Mouse (Mus musculus): ENCODE data around the gene Camk2d. TPM values are rescaled to one million over a fixed set of nuclear protein-coding genes. Genes with fewer than 3 reads are reported as not detected.
A peak's percentile ranks its signal among the peaks of the same experiment; 100 is the strongest.

Gene Camk2d
- polyA plus RNA-seq, 1 experiment from 2014 or later, result 29.9 TPM

DNA sequence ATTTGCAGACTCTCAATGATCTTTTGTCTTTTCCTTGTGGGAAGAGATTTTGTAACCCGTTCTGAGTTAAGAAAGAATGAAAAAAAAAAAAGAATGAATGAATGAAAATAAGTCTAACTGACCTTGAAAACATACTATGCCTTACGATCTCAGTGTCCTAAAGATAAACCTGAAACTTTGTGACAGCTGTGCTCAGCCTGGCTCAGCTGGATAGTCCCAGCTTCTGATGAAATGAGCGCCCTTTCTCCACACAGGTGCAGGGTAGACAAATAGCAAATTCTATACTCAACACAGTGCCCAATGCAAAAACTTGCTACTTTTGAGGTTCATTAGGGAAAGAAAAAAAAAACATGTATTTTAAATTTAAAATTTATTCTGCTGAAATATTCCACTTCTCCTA is 213.8 kb downstream of the Camk2d start:
- Histone ChIP-seq H3K27me3 (no peaks in the 10 kb centered on the region), H3K9me3 (no peaks in the 10 kb centered on the region), H3K9ac (replicated peaks) (no peak overlapping the region), H3K4me1 (no peaks in the 10 kb centered on the region), H3K4me3 (no peak overlapping the region), H3K4me2 (replicated peaks) (no peak overlapping the region), H3K36me3 (no peaks in the 10 kb centered on the region), H3K27ac (replicated peaks) (no peak overlapping the region)
- 64% methylated on average over 3 of the region's 3 CpGs for WGBS
- ATAC-seq (replicated peaks), result no peak

DNA sequence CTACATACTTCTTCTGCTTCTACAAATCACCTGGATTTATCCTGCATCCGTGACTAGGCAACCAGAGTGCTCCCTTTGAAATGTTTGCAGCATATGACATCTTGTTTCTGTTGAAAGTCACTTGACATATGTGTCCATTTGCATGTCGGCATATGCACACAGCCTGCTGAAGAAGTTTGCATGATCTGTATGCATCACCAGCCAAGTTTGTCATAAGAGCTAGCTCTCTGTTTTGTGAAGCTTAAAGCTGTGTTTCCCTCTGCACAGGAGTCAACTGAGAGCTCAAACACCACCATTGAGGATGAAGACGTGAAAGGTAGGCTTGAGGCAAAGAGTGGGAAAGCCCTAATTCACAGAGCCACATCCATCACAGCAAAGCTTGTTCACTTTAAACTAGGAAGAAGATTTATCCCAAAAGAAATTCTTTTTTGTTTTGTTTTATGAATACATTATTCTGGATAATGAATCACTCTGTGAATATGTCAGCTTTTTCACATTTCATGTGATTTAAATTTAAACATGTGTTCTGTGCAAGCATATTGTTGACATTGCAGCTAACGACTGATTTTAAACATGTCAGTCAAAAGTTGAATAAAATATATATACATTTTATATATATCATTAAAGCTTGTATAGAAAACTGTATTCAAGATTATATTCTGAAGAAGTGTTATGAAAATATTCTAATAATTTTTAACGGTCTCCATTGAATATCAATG is 214.4 kb downstream of the Camk2d start:
- H3K36me3 ChIP-seq, result no peaks in the 10 kb centered on the region
- no peak overlapping the region for H3K4me2 ChIP-seq (replicated peaks)
- H3K27ac ChIP-seq (replicated peaks), result no peak overlapping the region
- H3K4me1 ChIP-seq, result no peaks in the 10 kb centered on the region
- no peak overlapping the region for H3K4me3 ChIP-seq
- WGBS, result 72% methylated on average over 5 of the region's 5 CpGs
- H3K9ac ChIP-seq (replicated peaks), result no peak overlapping the region
- no peaks in the 10 kb centered on the region for H3K9me3 ChIP-seq
- H3K27me3 ChIP-seq, result no peaks in the 10 kb centered on the region
- peak; percentile 87 for ATAC-seq (replicated peaks)

DNA sequence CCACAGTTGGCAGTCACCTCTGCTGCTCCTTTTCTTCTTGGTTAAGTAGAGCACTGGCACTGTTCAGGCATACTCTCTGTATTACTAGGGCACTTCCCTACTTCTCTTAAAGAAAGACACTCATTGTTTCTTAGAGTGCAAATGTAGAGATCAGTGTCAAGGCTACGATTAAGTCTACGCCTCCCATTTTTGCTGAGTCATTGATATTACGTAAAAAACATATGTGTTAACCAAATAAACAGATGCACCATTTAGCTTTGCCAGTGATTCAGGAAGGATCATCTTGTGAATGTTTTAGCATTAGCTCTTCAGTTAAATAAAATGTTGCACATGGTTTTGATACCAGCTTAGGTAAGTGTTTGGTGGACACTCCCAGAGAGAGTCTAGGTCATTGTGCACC is 215.5 kb downstream of the Camk2d start:
- 82% methylated on average over 3 of the region's 3 CpGs for WGBS
- no peak for ATAC-seq (replicated peaks)
- H3K9ac ChIP-seq (replicated peaks), result no peak overlapping the region
- H3K36me3 ChIP-seq, result no peaks in the 10 kb centered on the region
- no peak overlapping the region for H3K4me3 ChIP-seq
- H3K4me2 ChIP-seq (replicated peaks), result no peak overlapping the region
- H3K4me1 ChIP-seq, result no peaks in the 10 kb centered on the region
- H3K27ac ChIP-seq (replicated peaks), result no peak overlapping the region
- H3K27me3 ChIP-seq, result no peaks in the 10 kb centered on the region
- no peaks in the 10 kb centered on the region for H3K9me3 ChIP-seq

DNA sequence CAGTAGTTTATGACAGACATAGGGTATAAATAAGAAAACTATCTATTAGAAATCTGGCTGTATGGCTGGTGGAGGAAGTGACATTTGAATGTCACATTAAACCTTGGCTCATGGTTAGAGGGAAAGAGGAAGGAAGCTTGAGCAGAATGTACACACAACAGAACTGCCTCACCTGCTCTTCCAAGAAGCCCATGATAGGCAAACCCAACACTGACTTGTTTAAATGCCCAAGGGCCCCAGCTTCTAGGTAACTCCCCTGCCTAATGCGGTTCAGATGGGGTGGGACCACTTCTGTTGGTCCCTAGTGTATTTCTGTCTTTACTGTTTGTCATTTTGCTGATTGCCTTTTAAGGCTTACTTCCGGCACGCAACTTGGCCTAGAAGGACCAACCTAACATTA is 226.3 kb downstream of the Camk2d start:
- no peaks in the 10 kb centered on the region for H3K27me3 ChIP-seq
- no peaks in the 10 kb centered on the region for H3K36me3 ChIP-seq
- H3K4me2 ChIP-seq (replicated peaks), result no peak overlapping the region
- WGBS, result 96% methylated on average over 3 of the region's 3 CpGs
- H3K9ac ChIP-seq (replicated peaks), result no peak overlapping the region
- no peaks in the 10 kb centered on the region for H3K9me3 ChIP-seq
- H3K27ac ChIP-seq (replicated peaks), result no peak overlapping the region
- no peaks in the 10 kb centered on the region for H3K4me1 ChIP-seq
- no peak for ATAC-seq (replicated peaks)
- no peak overlapping the region for H3K4me3 ChIP-seq

DNA sequence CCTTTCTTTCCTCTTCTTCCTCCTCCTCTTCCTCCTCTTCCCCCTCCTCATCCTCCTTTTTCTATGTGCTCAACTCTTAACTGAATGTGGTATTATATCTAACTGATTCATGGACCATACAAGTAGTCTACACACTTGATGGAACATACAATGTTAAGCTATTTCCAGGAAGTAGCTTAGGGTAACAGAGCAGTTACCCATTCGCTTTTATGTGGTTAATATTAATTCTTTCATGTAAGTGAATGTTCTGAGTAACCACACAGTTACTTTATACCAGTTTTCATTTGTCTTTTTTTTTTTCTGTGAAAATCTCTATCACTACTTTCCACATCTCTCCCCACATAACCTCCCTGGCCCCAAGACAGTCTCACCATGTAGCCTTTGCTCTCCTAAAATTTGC is 228.8 kb downstream of the Camk2d start:
- 91% methylated on average over 1 of the region's 1 CpGs for WGBS
- no peaks in the 10 kb centered on the region for H3K4me1 ChIP-seq

DNA sequence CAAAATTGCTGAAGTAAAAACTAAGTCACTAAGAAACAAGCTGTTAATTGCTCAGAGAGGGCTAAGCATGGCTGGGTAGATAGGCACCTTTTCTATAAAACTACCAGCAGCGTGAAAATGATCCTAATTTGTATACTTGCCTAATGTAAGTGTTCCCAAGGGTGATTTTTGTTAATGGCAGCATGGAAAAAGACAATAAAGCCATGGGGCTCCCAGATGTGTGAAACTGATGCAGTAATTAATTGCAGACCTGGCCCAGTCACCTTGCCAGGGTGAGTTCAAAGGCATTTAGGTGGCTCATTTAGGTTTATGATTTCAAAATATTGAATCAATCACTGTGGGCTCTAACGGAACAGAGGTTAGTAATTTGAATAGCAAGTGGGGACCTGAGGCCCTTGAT is 230.1 kb downstream of the Camk2d start:
- Histone ChIP-seq H3K4me3 (no peak overlapping the region), H3K27ac (replicated peaks) (no peak overlapping the region), H3K9ac (replicated peaks) (no peak overlapping the region), H3K36me3 (no peaks in the 10 kb centered on the region), H3K4me1 (no peaks in the 10 kb centered on the region), H3K9me3 (no peaks in the 10 kb centered on the region), H3K4me2 (replicated peaks) (no peak overlapping the region), H3K27me3 (no peaks in the 10 kb centered on the region)
- ATAC-seq (replicated peaks), result no peak
- WGBS, result 34% methylated on average over 2 of the region's 2 CpGs

More for the DNA sequence above, 228.8 kb downstream of the Camk2d start:
- no peak overlapping the region for H3K9ac ChIP-seq (replicated peaks)
- no peaks in the 10 kb centered on the region for H3K9me3 ChIP-seq
- H3K27ac ChIP-seq (replicated peaks), result no peak overlapping the region
- H3K27me3 ChIP-seq, result no peaks in the 10 kb centered on the region
- ATAC-seq (replicated peaks), result no peak
- H3K4me3 ChIP-seq, result no peak overlapping the region
- no peaks in the 10 kb centered on the region for H3K36me3 ChIP-seq
- no peak overlapping the region for H3K4me2 ChIP-seq (replicated peaks)

DNA sequence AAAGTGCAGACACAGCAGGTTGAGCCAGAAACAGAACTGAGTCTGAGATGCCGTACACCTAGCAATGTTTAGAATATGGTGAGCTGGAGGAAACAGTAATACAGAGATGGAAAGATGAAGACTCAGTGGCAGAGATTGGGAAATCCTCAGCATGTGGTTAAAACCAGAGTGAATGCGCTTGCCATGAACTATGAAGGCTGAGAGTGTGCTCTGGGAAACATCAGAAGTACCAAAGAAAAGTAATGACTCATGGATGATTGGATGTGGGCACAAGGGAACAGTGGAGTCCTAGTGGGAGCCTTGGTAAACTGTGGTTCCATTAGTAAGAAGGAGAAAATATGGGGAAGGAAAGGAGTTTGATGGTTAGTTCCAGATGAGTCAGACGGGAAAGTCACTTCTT is 231.8 kb downstream of the Camk2d start:
- whole genome bisulfite sequencing, result 90% methylated on average over 3 of the region's 3 CpGs
- H3K4me2 ChIP-seq (replicated peaks), result no peak overlapping the region

DNA sequence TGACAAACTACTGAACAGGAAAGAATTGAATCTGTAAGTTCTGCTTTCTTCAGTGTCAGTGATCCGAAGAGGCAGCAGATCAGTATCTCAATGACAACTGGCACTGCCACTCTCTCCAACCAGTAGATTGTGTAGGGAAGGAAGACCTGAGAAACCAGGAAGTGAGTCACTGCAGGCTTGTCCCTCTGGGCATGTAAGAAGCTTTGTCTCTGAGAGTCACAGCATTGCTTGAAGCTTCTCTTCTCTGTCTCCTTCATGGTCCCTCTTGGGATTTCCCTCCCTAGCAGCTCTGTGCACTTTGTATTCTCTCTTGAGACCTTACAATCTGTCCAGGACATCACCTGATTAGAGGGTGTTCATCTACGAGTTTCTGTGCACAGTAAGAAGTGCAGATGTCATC is 233.7 kb downstream of the Camk2d start:
- Histone ChIP-seq H3K27me3 (no peaks in the 10 kb centered on the region), H3K4me3 (no peak overlapping the region), H3K4me1 (no peaks in the 10 kb centered on the region), H3K9ac (replicated peaks) (no peak overlapping the region), H3K27ac (replicated peaks) (no peak overlapping the region), H3K9me3 (no peaks in the 10 kb centered on the region), H3K36me3 (no peaks in the 10 kb centered on the region), H3K4me2 (replicated peaks) (no peak overlapping the region)
- WGBS, result 82% methylated on average over 2 of the region's 2 CpGs
- no peak for ATAC-seq (replicated peaks)

More for the DNA sequence above, 231.8 kb downstream of the Camk2d start:
- no peaks in the 10 kb centered on the region for H3K4me1 ChIP-seq
- H3K9ac ChIP-seq (replicated peaks), result no peak overlapping the region
- no peaks in the 10 kb centered on the region for H3K27me3 ChIP-seq
- H3K27ac ChIP-seq (replicated peaks), result no peak overlapping the region
- ATAC-seq (replicated peaks), result no peak
- no peaks in the 10 kb centered on the region for H3K9me3 ChIP-seq
- H3K36me3 ChIP-seq, result no peaks in the 10 kb centered on the region
- H3K4me3 ChIP-seq, result no peak overlapping the region

DNA sequence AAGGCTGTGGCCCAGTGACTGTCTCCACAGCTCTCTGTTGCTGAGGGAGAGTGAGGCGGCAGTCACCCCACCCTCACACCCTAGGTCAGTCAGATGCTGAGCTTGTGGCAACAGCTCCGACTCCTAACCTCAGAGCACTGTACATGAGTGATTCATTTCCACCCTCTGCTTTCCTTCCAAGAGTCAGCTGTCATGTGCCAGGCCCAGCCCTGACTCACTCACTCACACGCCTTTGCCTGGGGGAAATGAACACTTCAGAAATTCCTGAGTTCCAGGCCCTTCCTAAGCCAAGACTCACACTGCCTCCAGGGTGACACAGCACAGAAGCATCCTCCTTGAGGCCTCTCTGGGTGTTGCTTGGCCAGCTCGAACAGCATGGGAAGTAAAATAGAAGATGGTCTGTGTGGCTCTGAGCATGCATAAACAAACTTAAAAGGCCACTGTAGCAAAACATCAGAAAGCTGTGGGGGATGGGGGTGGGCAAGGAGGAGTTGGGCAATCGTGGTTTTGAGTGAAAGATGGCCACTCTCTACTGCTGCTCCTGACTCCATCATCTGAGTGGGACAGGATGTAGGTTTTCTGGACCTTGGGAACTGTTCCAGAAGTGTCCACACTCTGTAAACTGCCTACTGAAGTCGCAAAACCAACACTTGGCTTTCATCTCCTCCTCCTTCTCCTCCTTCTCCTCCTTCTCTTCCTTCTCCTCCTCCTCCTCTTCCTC is 235.5 kb downstream of the Camk2d start:
- no peak for ATAC-seq (replicated peaks)
- H3K4me1 ChIP-seq, result no peaks in the 10 kb centered on the region
- H3K36me3 ChIP-seq, result no peaks in the 10 kb centered on the region
- no peaks in the 10 kb centered on the region for H3K9me3 ChIP-seq
- no peak overlapping the region for H3K27ac ChIP-seq (replicated peaks)
- H3K27me3 ChIP-seq, result no peaks in the 10 kb centered on the region
- no peak overlapping the region for H3K4me2 ChIP-seq (replicated peaks)
- H3K4me3 ChIP-seq, result no peak overlapping the region
- H3K9ac ChIP-seq (replicated peaks), result no peak overlapping the region
- 85% methylated on average over 6 of the region's 6 CpGs for WGBS

DNA sequence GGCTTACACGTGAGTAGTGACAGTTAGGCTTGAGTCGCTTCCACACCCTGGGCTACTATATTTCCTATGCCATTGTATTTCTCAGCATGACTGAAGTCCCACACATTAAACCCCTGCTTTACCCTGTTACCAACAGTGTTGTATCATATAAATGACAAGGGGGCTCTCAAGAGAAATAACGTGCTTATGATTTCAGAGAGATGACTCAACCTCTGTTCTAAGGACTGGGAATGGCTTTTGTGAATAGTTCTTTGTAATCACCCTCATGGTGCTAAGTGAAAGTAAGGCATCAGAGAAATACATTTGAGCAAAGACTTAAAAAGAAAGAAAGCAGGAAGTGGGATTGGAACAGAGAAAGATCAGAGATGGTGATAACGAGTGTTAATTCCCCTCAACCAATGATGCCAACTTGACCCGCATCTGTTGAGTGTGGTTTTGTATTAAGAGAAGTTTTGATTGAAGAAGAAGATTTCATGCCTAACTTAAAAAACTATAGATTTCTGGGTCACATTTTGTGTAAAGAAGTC is 238.6 kb downstream of the Camk2d start:
- no peak for ATAC-seq (replicated peaks)
- H3K27me3 ChIP-seq, result no peaks in the 10 kb centered on the region
- 57% methylated on average over 5 of the region's 5 CpGs for WGBS
- no peak overlapping the region for H3K27ac ChIP-seq (replicated peaks)
- H3K4me2 ChIP-seq (replicated peaks), result no peak overlapping the region
- H3K4me1 ChIP-seq, result no peaks in the 10 kb centered on the region
- H3K36me3 ChIP-seq, result no peaks in the 10 kb centered on the region
- H3K9ac ChIP-seq (replicated peaks), result no peak overlapping the region
- no peaks in the 10 kb centered on the region for H3K9me3 ChIP-seq
- no peak overlapping the region for H3K4me3 ChIP-seq

DNA sequence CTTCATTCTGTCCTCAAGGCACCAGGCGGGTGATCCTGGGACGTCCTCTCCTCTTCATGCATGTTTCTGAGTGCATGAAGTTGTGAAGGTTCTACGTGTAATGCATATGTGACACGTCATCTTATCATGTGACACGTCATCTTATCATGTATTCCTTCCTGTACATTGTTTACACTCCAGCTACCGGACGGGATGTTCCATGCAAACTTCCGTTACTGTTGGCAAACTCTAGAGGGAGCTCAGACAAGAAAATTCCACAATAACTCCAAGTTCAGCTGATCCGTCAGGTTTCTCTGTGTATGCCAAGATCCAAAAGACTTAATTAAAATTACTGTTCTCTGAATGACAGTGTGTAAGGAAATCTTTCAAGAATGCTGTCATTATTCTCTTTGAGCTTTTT is 246.7 kb downstream of the Camk2d start:
- no peak overlapping the region for H3K27ac ChIP-seq (replicated peaks)
- H3K27me3 ChIP-seq, result no peaks in the 10 kb centered on the region
- H3K36me3 ChIP-seq, result no peaks in the 10 kb centered on the region
- no peak overlapping the region for H3K4me2 ChIP-seq (replicated peaks)
- no peaks in the 10 kb centered on the region for H3K4me1 ChIP-seq
- H3K9ac ChIP-seq (replicated peaks), result no peak overlapping the region
- ATAC-seq (replicated peaks), result no peak
- H3K9me3 ChIP-seq, result no peaks in the 10 kb centered on the region
- no peak overlapping the region for H3K4me3 ChIP-seq
- 80% methylated on average over 9 of the region's 9 CpGs for WGBS

DNA sequence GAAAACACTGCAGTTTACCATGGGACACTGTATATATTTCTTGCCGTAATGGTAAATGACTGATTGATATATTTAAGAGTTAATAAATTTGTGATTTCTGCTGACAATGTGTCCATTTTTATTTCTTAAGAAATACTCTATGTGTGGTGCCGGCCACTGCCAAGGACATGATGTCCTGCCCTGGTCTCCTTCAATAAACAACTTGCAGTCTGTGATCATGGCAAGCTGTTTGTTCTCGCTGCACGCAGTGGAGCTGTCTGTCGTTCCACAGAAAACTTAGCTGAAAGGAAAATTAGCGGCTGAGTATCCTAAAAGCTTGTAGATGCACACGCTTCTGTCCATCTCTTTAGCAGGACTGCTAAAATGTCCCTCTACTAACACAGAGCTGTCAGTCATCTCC is 248.7 kb downstream of the Camk2d start:
- no peaks in the 10 kb centered on the region for H3K27me3 ChIP-seq
- WGBS, result 92% methylated on average over 7 of the region's 7 CpGs
- no peaks in the 10 kb centered on the region for H3K9me3 ChIP-seq

More for the DNA sequence above, 248.7 kb downstream of the Camk2d start:
- Histone ChIP-seq H3K9ac (replicated peaks) (no peak overlapping the region), H3K4me1 (no peaks in the 10 kb centered on the region), H3K4me2 (replicated peaks) (no peak overlapping the region), H3K4me3 (no peak overlapping the region), H3K36me3 (no peaks in the 10 kb centered on the region), H3K27ac (replicated peaks) (no peak overlapping the region)
- ATAC-seq (replicated peaks), result no peak
